8 mouse cellular contexts compared by ENCODE assay signal in genomic region chr11:86756156-86757141, GRCm38 (mm10). TPM values are rescaled to one million over a fixed set of nuclear protein-coding genes. Genes with fewer than 3 reads are reported as not detected.
DNase-seq lines count a peak whose midpoint lies in the region; ATAC-seq and TF ChIP-seq lines count a peak whose summit lies in the region.

No protein-coding gene starts in this region.

- H3K4me2 ChIP-seq in hindbrain, embryonic 12.5 days (replicated peaks), result peak overlapping the region; percentile 89

- no peaks in the 10 kb centered on the region for H3K27me3 ChIP-seq in cerebellum, adult 2 months (ENCODE audit: control insufficient read depth, insufficient read depth, low read length)
- H3K27me3 ChIP-seq in hindbrain, embryonic 12.5 days, result no peaks in the 10 kb centered on the region

- TF ChIP-seq POLR2A in cerebellum, adult 2 months (IDR thresholded peaks at IDR 0.05; ENCODE audit: borderline replicate concordance, insufficient read depth, low read length), result no peak

- H3K4me3 ChIP-seq in cerebellum, adult 2 months (replicated peaks; ENCODE audit: insufficient read depth, low read depth, low read length), result peak overlapping the region; percentile 89
- H3K4me3 ChIP-seq in hindbrain, embryonic 12.5 days, result peak overlapping the region; percentile 94
- peak overlapping the region; percentile 66 for H3K4me3 ChIP-seq in left cerebral cortex, adult 2 months

- WGBS in cerebellum, adult 2 months, result under 1% methylated on average over 31 of the region's 31 CpGs
- WGBS in hindbrain, embryonic 12.5 days, result 4% methylated on average over 31 of the region's 31 CpGs

- intact Hi-C loops in left cerebral cortex, adult 2 months (cut with DNase I), result loop anchor here (1.0 to 5.0 kb wide), 4 partner anchors 22 to 236 kb away; partner anchors contain the start of genes Ptrh2, Vmp1 and Ypel2

- no peak for TF ChIP-seq CTCF in cerebellum, adult 2 months (IDR thresholded peaks at IDR 0.05; ENCODE audit: borderline replicate concordance, insufficient read depth, low read depth, low read length)
- no peak for TF ChIP-seq CTCF in left cerebral cortex, adult 2 months (IDR thresholded peaks at IDR 0.05)

- ATAC-seq in hindbrain, embryonic 12.5 days (ENCODE audit: low FRiP score), result peak; percentile 15
- no peak for ATAC-seq in megakaryocyte progenitor cell, adult 5-6 weeks (replicated peaks; ENCODE audit: poor library complexity)

- peak overlapping the region; percentile 90 for H3K9ac ChIP-seq in hindbrain, embryonic 12.5 days

- no peaks in the 10 kb centered on the region; the same call in 1 of the 2 replicates for H3K4me1 ChIP-seq in cerebellum, adult 2 months (ENCODE audit: control insufficient read depth, insufficient read depth, low read length)
- H3K4me1 ChIP-seq in hindbrain, embryonic 12.5 days, result peaks cover 21% of the 10 kb centered on the region

- 0 out of 2 replicates have a peak, but pooled peaks cover 6% of the 10 kb centered on the region for H3K36me3 ChIP-seq in hindbrain, embryonic 12.5 days

- DNase-seq in NIH3T3 (ENCODE audit: low read depth), result peak; percentile 67
- DNase-seq in cerebellum, adult 2 months, result peak; percentile 62 to 63
- peak; percentile 45 to 56 for DNase-seq in frontal cortex, adult 2 months (ENCODE audit: extremely low spot score in 1 of 2, low spot score in 1 of 2)
- peak; percentile 18 to 33 for DNase-seq in left cerebral cortex, adult 2 months (ENCODE audit: extremely low spot score in 1 of 2, low spot score in 2 of 2)
- peak; percentile 29 to 36 for DNase-seq in lung, postnatal 4 days
- DNase-seq in right cerebral cortex, postnatal 25 days, result peak; percentile 19

- no peaks in the 10 kb centered on the region for H3K9me3 ChIP-seq in hindbrain, embryonic 12.5 days (replicated peaks)

- H3K27ac ChIP-seq in cerebellum, adult 2 months (ENCODE audit: insufficient read depth, low read length), result peak overlapping the region; percentile 87
- H3K27ac ChIP-seq in hindbrain, embryonic 12.5 days, result peak overlapping the region; percentile 98
- H3K27ac ChIP-seq in left cerebral cortex, adult 2 months, result peak overlapping the region; percentile 98

RNA-seq across cellular contexts. Expression of gene Cltc, which starts 0.9 kb away (rescaled TPM):
- 414 and 465 TPM in 2 replicates for polyA plus RNA-seq in cerebellum, adult 2 months (2012; rRNA removed)
- polyA plus RNA-seq in frontal cortex, adult 2 months (2012; rRNA removed), result 374 and 390 TPM in 2 replicates
- 179 and 189 TPM in 2 replicates for polyA plus RNA-seq in hindbrain, embryonic 12.5 days (2016; fragmentation: Nextera tagmentation; extraction: Ambion mirVana)
- 100 to 1,000 TPM; 508 to 527 TPM for total RNA-seq in left cerebral cortex, adult 2 months (2021)
- total RNA-seq in megakaryocyte progenitor cell, adult 5-6 weeks (2015), result 255 and 258 TPM in 2 replicates
- 139 and 142 TPM in 2 replicates for total RNA-seq in megakaryocyte progenitor cell, adult 5-6 weeks (2017)

RNA-seq across cellular contexts. Expression of gene Dhx40, which starts 51.1 kb away (rescaled TPM):
- polyA plus RNA-seq in cerebellum, adult 2 months (2012; rRNA removed), result 12.4 and 13.2 TPM in 2 replicates
- 15.0 and 16.6 TPM in 2 replicates for polyA plus RNA-seq in frontal cortex, adult 2 months (2012; rRNA removed)
- 38.7 and 39.0 TPM in 2 replicates for polyA plus RNA-seq in hindbrain, embryonic 12.5 days (2016; fragmentation: Nextera tagmentation; extraction: Ambion mirVana)
- 10 to 100 TPM; 17.3 to 19.3 TPM for total RNA-seq in left cerebral cortex, adult 2 months (2021)
- 27.6 and 31.7 TPM in 2 replicates for total RNA-seq in megakaryocyte progenitor cell, adult 5-6 weeks (2015)
- total RNA-seq in megakaryocyte progenitor cell, adult 5-6 weeks (2017), result 33.4 and 34.6 TPM in 2 replicates
